Mouse (Mus musculus) spleen, postnatal 14 days (tissue): ENCODE data around the gene Cby1.
"Not testable (repeated sequence)": the region's sequence is repeated elsewhere in the genome, so short reads cannot be mapped to it uniquely, and the experiment has no call there.

ENCODE experiments used
- DNase-seq, 2 experiments: peaks; one replicate each; pipeline ENCODE4 v3.0.0; 2021 to 2022; ENCODE audit warnings: low spot score in 2 of 2

Gene Cby1

DNA sequence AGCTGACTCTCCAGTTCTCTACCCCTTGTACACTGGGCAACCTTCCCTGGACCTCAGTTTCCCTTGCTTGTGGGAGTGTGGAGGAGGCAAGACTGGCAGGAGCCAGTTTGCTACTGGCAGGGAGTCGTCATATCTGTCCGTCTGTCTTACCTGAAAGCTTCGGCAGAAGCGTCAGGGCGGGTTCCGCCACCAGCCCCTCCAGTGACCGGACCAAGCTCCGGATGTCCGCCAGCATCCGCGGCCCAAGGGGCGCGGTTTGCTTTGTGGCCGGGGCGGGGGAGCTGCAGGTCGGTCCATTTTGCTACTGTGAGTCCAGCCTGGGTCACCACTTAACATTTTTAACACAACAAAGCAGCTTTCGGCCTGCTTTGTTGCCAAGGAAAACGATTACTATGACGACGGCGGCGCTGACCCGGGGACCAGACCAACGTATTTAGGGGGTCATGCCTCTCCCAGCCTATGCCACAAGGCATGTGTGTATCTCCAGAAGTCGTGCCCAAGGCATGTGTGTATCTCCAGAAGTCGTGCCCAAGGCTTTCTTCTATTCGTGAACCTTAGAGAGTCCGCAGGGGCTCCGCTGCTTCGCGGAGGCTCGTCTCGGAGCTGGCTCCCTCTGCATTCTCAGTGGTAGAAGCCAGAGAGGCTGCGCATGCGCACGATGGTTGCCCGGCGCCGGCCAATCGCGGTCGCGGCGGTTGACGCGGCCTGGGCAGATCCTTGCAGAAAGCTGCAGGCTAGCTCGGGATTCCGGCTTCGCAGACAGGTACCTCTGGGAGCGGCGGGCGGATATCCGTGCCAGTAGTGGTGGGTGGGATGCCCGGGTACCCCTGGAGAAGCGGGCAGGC, at the start of gene Cby1, which contains the start of gene Fam227a:
Gene Cby1, plus strand, starts transcription at position 669 of the 845 bp plus-strand sequence.
Gene Fam227a, minus strand, starts transcription at position 426 of the 845 bp plus-strand sequence.
- peak; percentile 93 for DNase-seq

DNA sequence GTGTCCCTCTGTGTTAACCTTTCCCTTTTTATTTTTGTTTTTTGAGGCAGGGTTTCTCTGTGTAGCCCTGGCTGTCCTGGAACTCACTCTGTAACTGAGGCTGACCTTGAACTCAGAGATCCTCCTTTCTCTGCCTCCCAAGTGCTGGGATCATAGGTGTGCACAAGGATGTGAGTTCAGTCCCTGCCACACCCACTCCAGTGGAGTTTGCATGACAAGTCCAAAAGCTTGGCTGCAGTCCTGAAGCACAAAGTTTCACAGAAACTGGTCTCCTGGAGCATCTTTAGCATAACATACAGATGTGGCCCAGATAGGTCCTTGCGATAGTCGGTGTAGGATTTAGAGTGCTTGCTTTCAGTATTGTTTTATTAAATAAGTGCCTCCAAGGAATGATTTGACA, 49.8 kb upstream of the Cby1 start:
- DNase-seq = no peak

DNA sequence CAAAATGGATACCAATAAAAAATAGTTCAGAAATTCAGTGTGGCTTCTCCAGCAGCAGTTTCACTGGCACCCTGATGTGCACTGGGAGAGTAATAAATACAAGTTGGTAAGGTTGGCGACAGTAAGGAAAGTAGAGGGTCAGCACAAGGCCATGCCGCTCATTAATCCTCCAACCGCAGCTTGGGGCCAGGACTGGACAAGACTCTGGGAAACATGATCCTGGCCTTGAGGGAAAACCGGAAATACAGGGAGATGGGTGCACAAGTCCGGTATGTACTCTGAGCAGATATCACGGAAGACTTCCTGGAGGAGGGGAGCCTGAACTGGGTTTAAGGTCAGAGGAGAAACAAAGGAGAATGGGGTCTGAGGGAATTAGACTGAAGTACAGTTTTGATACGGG, 43.5 kb upstream of the Cby1 start:
- DNase-seq = no peak

DNA sequence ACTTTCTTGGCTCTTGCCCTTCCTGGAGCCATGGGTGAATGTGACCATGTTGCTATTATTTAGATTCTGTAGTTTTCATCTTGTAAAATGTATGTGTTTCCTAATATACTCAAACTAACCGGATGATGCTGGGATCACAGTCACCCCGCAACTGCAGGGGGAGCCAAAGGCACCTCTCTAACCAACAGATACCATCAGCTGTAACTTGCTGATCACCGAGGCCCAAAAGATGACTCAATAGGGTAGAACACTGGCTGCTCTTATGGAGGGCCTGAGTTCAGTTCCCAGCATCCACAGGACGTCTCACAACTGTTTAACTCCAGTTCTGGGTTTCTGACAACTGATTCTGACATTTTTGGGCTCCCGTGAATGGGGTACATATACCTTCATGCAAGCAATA, 42.3 kb upstream of the Cby1 start:
- DNase-seq = no peak

GRCm38 (mm10) chr15:79617135-79617534, 41.9 kb upstream of the Cby1 start:
- no peak for DNase-seq

DNA sequence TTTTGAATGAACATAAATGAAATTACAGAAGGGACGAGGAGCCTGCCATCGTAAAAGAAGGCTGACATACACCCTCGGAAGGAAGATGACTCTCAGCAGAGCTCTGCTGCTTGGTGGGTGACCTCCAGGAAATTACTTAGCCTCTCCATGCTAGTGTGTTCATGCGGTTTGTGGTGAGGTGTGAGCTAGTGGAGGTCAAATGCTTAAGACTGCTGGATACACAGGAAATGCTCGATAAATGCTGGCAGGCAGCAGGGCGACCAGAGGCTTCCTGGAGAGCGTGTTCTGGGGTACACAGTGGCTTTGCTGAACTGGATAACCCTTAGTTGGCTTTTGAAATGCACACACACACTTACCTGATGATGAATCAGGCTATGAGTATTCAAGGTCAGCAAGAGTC, 40.5 kb upstream of the Cby1 start:
- DNase-seq = no peak

GRCm38 (mm10) chr15:79619770-79620414, 39.1 kb upstream of the Cby1 start:
- no peak for DNase-seq

DNA sequence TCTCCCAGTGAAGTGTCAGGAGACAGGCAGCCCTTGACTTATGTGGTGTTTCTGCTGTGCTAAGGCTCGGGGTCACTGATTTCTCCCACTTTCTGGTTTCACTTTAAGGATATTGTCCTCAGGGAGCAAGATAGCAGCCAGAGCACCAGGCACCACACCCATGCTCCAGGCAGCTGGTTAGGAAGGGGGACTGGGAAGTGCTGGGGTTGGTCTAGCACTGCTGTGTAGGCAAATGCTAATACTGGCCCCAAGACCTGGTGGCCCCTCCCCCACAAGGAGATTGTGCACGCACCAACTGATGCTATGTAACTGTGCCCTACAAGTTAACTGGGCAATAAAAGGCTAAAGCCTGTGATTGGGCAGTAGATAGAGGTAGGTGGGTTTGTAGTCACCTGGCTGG, 28.5 kb upstream of the Cby1 start:
- DNase-seq = no peak

GRCm38 (mm10) chr15:79641135-79641817, 17.7 kb upstream of the Cby1 start:
- DNase-seq = no peak

DNA sequence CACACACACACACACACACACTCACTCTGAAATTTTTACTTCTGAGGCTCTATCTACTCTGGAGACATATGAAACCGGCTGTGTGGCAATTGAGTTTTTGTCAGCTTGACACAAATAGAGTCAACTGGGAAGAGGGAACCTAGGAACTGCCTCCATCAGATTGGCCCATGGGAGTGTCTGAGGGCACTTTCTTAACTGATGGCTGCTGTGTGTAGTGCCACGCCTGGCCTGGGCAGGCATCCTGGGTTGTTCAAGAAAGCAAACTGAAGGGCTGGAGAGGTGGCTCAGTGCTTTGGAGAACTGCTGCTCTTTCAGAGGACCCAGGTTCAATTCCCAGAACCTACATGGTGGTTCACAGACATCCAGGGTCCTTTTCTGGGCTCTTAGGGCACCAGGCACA, 13.5 kb upstream of the Cby1 start:
- DNase-seq = no peak

- DNase-seq = no peak
Observed at GRCm38 (mm10) chr15:79648130-79648529, 10.9 kb upstream of the Cby1 start.

DNA sequence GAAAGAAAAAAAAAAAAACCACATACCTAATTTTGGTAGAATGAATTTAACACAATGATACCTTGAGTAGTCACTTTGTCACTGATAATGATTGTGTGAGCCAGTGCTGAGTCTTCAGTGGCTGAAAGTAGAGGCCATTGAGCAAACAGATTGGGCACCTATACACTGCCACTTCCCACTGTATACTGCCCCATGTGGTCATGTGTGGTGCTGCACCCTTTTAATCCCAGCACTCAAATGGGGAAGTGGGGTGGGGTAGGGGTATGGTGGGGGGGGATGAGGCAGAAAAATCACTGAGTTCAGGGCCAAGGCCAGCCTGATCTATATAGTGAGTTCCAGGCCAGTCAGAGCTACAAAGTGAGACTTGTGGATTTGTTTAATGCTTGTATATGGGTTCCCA, 8.4 kb upstream of the Cby1 start:
- DNase-seq = peak in 1 of 2 experiments; percentile 64

DNA sequence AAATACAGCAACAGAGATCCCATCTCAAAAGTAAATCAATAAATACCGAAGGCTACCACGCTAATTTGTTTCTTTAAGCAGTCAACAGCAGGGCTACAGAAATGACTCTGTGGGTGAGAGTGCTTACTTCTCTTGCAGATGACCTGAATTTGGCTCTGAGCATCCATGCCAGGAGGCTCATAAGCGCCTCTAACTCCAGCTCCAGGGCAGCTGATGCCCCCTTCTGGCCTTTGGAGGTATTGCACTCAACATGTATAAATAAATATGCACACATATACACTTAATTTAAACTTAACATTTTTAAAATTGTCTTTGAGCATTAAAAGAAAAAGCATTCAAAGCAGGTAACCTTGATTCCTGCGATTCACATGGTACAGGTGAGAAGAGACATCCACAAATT, 7.5 kb upstream of the Cby1 start:
- DNase-seq = peak in 1 of 2 experiments; percentile 10

GRCm38 (mm10) chr15:79656451-79656850, 2.5 kb upstream of the Cby1 start:
- DNase-seq = no peak

GRCm38 (mm10) chr15:79657837-79658530, 1.0 kb upstream of the Cby1 start:
- DNase-seq = peak; percentile 79 to 84

DNA sequence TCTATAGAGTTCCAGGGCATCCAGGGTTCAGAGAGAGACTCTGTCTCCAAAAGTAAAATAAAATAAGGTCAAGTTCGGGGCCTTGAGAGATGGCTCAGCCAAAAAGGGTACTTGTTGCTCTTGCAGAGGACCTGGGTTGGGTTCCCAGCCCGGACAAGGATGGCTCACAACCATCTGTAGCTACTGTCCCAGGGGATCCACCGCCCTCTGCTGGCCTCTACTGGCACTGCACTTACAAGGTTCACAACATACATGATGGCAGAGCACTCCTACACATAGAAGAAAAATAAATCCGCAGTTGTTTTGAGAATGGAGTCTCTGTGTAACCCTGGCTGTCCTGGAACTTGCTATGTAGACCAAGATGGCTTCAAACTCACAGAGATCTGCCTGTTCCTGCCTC, 2.9 kb downstream of the Cby1 start:
- peak in 1 of 2 experiments; percentile 47 for DNase-seq

GRCm38 (mm10) chr15:79664666-79665065, 5.7 kb downstream of the Cby1 start:
- DNase-seq = no peak

- DNase-seq = no peak
Observed at GRCm38 (mm10) chr15:79669195-79669594, 10.2 kb downstream of the Cby1 start.

GRCm38 (mm10) chr15:79670249-79670971, 11.4 kb downstream of the Cby1 start, which contains the start of gene Tomm22:
Tomm22 (plus strand) TSS chr15:79670861.
- DNase-seq = peak; percentile 78 to 84

DNA sequence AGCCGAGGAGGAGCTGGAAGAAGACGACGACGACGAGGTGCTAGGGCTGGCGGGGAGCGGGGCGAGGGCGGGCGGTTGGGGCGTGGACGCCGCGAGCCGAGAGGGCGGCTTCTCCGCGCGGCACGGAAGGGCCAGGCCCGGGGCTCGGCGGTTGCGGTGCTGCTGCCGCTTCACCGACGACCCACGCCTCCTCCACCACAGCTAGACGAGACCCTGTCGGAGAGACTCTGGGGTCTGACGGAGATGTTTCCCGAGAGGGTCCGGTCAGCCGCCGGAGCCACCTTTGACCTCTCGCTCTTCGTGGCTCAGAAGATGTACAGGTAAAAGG, 11.9 kb downstream of the Cby1 start:
- no peak for DNase-seq

DNA sequence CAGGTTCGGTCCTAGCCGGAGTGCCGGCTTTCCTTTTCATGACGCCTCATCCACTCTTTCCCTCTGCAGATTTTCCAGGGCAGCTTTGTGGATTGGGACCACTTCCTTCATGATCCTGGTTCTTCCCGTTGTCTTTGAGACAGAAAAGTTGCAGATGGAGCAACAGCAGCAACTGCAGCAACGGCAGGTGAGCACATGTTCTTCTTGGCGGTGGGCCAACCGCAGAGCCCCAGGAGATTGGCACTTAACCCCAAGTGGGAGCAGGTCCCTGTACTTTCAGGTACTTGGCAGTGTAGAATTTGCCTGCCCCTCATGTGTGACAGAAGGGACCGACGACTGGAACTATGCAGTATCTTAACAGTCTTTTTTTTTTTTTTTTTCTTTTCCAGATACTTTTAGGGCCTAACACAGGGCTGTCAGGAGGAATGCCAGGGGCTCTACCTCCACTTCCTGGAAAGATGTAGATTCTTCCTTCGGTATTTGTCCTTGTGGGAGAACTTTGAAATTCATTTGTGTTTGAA, 12.9 kb downstream of the Cby1 start:
- not testable (repeated sequence) for DNase-seq
